Mouse (Mus musculus): ENCODE results near the gene D17Wsu92e.
A peak's percentile ranks its signal among the peaks of the same experiment; 100 is the strongest.

D17Wsu92e gene

DNA sequence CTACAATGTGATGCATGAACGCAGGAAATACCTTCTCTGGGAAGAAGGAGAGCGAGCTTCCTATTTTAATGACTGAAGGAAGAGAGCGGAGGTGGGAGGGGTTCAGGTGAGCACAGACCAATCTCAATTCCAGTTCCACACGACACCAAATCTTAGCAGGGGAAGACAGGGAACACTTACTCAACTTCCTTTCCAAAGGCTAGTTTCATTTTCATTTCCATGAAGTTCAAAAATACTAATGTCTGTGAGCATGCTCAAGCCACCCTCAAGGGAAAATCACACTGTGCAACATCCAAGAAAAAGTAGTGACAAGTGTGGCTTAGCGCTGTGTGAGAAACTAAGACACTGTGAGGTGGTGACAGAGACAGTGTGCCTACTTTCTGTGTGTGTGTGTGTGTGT lies 30.4 kb downstream of the D17Wsu92e start:
- DNase-seq: no peak

GRCm38 (mm10) chr17:27788456-27789172 lies 31.8 kb downstream of the D17Wsu92e start:
- no peak for DNase-seq

DNA sequence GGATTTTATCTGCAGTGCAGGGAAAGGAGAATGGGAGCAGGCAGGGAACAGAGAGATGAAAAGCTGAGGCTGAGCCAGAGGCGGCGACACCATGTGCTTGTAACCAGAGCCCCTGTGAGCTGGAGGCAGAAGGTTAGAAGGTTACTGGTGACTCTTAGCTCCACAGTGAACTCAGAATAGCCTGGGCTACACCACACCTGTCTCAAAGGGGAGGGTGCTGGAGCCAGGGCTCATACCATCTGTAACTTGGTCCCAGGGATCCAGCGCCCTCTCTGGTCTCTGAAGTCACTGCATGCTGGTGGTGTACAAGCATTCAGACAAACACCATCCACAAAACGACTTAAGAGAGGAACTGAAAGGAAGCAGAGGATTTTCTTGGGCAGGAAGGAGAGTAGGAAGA lies 36.9 kb downstream of the D17Wsu92e start:
- no peak for DNase-seq

DNA sequence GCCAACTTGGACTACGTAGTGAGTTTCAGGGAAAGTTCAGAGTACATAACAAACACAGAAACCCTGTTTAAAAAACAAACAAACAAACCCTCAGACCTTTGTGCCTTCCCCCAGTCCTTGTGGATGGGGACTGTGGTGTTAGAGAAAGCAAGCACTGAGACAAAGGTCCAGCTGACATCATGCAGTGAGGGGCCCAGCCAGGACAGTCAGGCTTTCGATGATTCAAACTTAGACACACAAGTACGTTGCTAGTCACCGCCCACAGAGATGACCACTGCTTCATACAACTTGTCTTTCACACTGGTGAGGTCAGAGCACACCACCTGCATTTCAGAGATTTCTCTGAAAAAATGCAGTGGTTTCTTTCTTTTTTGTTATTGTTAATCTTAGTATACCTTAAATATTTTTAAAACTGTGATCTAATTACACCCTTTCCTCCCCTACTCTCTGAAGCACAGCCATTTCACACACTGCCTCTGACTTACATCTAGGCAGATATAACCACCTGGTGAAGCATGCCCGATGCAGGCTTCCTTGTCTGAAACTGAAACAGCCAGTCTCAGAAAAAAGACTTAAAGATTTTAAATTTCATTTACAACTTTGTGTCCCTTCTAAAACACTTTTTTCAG lies 39.3 kb downstream of the D17Wsu92e start:
- no peak for DNase-seq

- DNase-seq: no peak
These were observed 40.7 kb downstream of the D17Wsu92e start for GRCm38 (mm10) chr17:27779755-27780154.

DNA sequence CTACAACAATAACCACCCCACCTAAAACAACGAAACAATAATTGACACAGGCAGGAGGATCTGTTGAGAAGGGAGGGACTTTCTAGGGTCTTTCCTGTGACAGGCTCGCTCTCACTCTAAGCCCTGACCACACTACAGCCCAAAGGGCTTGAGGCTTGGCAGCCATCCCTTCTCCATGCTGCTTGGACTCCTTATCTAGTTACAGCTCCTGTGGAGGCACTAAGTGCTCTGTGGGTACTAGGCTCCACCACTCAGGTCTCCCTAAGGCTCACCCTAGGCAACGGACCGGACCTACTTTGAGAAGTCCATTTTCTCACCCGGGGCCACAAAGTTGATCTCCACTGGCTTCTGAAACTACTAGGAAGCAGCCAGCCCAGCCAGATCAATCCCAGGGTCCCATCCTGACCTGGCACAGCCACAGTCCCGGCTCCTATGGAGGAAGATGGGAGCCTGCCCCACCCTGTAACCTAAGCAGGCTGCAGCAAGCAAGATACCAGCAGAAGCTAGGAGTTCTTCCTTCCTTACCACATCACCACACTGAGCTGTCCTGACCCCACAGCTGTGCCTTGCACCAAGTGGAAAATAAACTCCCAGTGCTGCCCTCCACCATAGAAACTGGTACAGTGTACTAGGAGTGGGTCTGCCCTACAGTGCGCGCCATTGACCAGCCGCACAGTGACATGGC lies 41.6 kb downstream of the D17Wsu92e start:
- peak; percentile 41 for DNase-seq

DNA sequence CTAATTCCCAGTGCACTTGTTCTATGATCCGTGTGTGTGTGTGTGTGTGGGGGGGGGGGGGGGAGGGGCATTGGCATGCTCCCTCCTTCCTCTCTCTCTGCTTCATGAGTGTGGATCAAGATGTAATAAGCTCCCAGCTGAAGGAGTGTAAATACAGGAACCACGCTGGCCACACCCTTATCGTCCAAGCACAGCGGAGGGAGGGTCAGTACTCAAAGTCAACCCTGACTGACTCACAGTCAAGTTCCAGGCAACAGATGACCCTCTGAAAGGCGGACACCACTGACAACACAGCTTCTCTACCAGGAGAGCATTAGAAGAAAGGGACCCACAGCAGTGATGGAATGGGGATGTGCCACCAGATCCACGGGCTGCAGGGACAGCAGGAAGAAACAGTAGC lies 42.6 kb downstream of the D17Wsu92e start:
- peak; percentile 77 for DNase-seq

GRCm38 (mm10) chr17:27774198-27774597 lies 46.2 kb downstream of the D17Wsu92e start:
- no peak for DNase-seq

DNA sequence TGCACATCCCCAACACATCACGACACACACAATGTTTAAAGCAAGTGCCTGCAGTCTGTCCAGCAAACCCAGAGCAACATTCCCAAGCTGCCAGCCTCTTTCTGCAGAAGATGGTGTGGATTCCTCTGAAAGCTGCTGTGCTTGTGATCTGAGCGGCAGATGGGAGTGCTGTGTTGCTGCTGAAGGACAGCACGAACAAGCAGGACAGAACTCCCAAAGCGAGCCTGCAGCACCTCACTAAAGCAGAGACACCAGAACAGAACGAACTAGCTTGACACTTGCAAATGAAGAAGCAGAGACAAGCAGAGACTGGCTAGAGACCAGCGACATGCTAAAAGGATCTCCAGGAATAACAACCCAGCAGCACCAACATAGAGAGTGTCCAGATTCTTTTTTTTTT lies 48.8 kb downstream of the D17Wsu92e start:
- DNase-seq: no peak

DNA sequence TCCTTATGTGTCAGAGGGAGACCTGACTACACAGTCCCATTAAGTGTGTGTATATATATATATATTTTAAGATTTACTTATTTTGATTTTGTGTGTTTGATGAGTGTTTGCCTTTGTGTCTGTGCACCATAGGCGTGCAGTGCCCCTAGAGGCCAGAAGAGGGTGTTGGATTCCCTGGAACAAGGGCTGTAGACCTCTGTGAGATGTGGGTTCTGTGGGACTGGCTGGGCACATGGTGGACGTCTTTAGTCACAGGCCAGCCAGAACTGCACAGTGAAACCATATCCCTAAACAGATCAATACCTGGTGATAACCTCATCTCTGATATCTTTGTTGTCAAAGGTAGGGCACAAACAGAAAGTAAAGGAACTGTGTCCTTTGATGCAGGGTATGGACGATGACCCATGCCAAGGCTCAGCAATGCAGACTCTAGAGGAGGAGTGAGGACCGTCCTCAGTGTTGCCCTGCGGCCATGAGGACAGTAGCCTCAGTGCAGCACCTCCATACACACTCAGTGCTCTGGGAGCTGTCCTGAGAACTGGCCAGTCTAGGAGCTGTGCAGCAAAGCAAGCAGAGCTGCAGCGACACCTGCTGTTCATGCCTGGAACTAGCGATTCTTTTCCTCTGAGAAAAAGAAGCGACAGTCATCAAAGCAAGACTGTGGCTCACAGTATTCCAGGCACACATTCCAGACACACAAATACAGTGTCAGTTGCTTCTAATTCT lies 51.5 kb downstream of the D17Wsu92e start:
- DNase-seq: peak; percentile 83

DNA sequence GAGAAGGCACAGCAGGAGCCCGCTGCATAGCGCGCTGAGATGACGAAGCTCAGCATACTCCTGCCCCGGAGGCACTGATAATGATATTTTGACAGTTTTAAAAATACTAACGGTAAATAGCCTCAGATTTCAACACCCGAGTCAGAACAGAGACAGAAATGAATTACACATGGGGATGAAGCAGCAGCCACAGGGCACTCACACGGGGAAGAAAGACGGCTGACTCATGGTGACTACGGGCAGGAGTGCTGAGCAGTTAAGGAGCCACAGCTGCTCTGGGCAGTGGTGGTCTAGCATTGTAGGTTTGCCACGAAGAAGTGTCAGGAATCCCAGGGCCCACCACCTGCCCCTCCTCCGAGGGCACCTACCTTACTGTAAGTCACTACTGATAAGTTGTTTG lies 52.9 kb downstream of the D17Wsu92e start:
- DNase-seq: no peak

GRCm38 (mm10) chr17:27767120-27767519 lies 53.3 kb downstream of the D17Wsu92e start:
- no peak for DNase-seq

DNA sequence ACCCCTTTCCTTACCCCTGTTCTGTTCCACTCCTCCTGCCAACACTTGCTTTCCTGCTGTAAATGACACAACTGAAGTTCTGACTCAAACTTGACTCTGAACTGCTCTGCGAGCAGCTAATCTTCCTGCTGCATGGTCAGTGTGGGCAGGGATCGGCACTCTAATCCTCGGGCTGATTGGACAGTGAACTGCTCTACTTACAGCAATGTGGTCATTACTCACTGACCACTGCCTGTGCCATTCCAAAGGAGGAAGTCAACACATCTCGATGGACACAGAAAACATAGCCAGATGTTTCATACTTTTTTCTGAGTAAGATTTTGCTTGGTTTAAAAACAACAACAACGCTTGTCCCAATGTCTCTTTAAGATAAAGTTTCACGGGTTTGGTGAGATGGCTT lies 55.4 kb downstream of the D17Wsu92e start:
- DNase-seq: no peak

- DNase-seq: no peak
These were observed 56.0 kb downstream of the D17Wsu92e start for GRCm38 (mm10) chr17:27764453-27764852.

GRCm38 (mm10) chr17:27762884-27763283 lies 57.6 kb downstream of the D17Wsu92e start:
- no peak for DNase-seq

DNA sequence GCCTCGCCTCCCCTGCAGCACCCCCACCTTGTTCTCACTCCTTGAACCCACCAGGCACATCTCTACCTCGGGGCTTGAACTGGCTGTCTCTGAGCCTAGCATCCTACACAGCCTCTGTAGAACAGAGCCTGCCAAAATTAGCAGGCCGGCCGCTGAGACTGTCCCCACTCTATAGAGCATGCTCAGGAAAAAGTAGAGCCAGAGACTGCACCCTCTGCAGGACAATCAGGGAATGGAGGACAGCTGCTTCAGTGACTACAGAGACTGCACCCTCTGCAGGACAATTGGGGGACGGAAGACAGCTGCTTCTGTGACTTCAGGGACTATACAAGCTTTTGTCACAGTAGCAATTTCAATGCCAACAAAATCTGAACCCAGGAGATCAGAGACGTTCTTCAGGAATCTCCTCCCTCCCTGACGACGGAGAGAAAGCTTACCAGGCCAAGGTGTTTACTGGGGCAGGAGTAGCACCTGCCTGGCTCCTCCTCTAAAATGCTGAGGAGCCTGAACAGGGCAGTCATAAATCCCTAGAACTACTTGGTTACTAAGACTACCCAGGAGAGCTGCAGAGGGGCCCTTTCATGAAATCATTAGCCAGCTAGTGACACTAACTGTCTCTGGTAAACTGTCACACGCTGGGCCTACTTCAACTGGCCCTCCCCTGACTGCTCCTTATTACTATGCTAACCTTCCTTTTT lies 58.7 kb downstream of the D17Wsu92e start:
- peak; percentile 83 for DNase-seq

DNA sequence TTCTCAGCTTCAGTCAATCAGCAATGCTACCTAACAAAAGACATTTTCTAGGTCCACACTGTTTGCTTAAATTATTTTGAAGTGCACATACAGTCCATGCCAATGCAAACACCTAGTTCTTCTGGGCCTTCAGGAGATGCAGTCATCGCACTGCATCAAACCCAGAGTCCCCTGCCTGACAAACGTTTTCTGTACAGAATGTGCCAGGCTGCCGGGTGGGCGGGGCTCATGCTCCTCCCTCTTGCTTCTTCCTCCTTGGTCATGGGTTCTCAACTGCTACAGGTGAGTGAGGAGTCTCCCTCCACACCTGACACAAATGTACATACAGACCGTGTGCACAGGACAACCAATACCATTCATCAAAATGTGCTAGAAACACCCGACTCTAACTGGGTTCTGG lies 60.3 kb downstream of the D17Wsu92e start:
- peak; percentile 67 for DNase-seq

DNA sequence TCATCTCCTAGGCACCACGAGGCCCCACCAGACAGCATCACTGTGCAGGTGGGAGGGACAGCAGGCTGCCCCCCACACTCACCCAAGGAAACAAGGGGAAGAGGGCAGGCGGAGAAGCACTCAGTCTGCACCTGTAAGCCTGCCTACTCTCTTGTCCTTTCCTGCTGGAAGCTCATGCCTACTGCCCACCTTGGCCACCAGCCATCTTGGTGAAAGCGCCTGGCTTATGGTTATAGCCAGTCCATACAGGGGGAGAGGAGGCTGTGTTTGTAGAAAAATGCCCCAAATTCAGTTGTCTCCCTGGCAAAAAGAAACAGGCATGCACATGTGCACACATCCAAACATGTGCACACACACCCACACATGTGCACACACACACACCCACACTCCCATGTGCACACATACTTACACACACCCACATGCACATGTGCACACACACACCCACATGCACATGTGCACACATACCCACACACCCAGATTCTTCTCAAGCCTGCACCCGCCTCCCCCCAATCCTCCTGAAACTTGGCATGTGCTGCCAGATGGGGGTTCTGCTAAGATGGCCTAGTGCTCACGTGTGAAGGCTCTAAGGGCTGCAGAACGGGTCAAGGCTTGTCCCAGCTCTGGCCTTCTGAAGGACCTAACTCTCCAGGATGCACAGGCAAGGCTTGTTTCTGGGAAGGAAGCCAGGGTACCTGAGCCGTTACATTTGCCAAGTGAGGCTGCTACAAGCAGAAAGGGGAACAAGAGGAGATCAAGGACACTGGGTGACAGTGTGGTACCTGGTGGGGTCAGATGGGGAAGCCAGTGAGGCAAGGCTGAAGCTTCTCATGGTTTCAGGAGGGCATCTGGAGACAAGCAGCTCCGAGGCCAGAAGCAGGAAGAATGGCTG lies 68.9 kb downstream of the D17Wsu92e start:
- DNase-seq: no peak

DNA sequence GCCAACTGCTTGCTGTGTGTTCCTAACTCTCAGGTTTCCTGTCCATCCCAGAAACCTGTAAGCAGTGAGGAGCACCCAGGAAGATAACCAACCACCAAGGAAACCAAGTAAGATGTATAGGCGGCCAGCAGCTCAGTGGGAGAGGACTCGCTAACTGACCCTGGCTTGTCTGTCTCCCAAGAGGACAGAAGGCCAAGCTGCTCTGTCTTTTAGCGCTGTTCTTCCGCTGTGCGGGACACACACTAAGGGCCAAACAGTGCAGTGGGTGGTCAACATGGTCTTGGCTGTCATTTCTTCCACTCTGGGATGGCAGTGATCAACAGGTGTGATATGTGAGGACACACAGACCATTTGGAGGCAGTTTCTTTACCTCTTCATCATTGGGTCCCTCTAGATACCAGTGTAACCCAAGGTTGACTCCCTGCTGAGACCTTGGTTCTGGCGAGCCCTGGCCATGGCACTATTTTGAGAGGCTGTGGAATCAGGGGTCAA lies 70.0 kb downstream of the D17Wsu92e start:
- no peak for DNase-seq

DNA sequence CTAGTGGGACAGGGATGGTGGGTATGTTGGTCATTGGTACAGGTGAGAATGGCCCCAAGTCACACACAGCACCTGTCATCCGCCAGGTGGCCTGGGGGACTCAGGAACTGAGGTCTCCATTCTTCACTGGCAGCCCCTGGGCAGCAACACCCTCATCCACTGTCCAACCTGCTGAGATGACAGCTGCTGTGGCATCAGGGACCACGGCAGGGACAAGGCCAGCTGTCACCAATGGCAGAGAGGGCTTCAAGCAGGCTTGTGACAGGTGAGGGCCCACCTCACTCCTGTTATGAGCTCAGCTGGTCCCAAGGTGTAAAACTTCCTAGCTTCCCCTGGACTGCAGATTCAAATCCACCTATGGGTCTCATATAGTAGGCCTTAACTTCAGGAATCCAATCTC lies 72.3 kb downstream of the D17Wsu92e start:
- no peak for DNase-seq

- DNase-seq: no peak
These were observed 74.0 kb downstream of the D17Wsu92e start for GRCm38 (mm10) chr17:27746446-27746845.

GRCm38 (mm10) chr17:27740961-27741360 lies 79.5 kb downstream of the D17Wsu92e start:
- DNase-seq: no peak

Measured in lung, postnatal 36 days (tissue).